Mouse (Mus musculus) hindbrain, embryonic 10.5 days (tissue): ENCODE data around the gene Polr3b. TPM values are rescaled to one million over a fixed set of nuclear protein-coding genes. Genes with fewer than 3 reads are reported as not detected.

Source experiments
- DNase-seq: peaks from one replicate; pipeline ENCODE4 v3.0.0-alpha.2; 2017; ENCODE audit warnings: low spot score
- H3K27ac ChIP-seq: fragments of 300-500 bp; sonication (generic); 2 replicates; pipeline ENCODE4 v1.5.1; 2016; ENCODE audit warnings: mild to moderate bottlenecking, moderate library complexity
- H3K27me3 ChIP-seq: fragments of 300-500 bp; sonication (generic); 2 replicates; pipeline ENCODE4 v1.6.1; 2016; ENCODE audit warnings: mild to moderate bottlenecking; ENCODE audit not compliant: poor library complexity, insufficient read depth, severe bottlenecking
- H3K36me3 ChIP-seq: fragments of 300-500 bp; sonication (generic); 2 replicates; pipeline ENCODE4 v1.6.1; 2016; ENCODE audit warnings: mild to moderate bottlenecking, moderate library complexity
- H3K4me1 ChIP-seq: fragments of 300-500 bp; sonication (generic); replicated peaks from 2 replicates; pipeline ENCODE4 v1.6.1; 2016; ENCODE audit warnings: mild to moderate bottlenecking
- H3K4me3 ChIP-seq: fragments of 300-500 bp; sonication (generic); 2 replicates; pipeline ENCODE4 v1.5.1; 2016; ENCODE audit warnings: mild to moderate bottlenecking, moderate library complexity
- H3K9me3 ChIP-seq: fragments of 300-500 bp; sonication (generic); 2 replicates; pipeline ENCODE4 v1.6.1; 2016; ENCODE audit warnings: mild to moderate bottlenecking, moderate library complexity
- WGBS: fragments of 180-500 bp; shearing (Covaris S2); methylation state at CpG from one replicate; pipeline ENCODE4 v1.1.7; 2016; 5-methylcytosine and 5-hydroxymethylcytosine counted together
- polyA plus RNA-seq: library from polyadenylated mRNA; unstranded; fragments of >200 nt; fragmentation: Nextera tagmentation; extraction: Ambion mirVana; gene quantifications from 2 replicates; pipeline ENCODE4 v1.2.1, GENCODE M21; 2016

The Polr3b gene
- polyA plus RNA-seq, 1 experiment from 2014 or later, result 13.2 TPM

DNA sequence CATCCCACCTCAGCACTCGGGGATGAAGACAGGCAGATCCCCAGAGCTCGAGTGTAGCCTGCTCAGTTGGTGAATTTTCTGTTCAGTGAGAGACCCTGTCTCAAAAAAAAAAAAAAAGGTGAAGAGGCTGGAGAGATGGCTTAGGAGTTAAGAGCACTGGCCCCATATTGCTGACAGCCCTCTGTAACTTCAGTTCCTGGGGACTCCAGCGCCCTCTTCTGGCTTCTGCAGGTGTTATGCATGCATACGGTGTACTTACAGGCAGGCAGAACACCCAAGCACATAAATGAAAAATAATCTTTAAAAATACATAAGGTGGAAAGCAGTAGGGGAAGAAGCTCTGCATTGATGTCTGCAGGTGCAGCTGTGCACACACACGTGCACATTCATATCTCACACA lies 9.1 kb downstream of the Polr3b start:
- Histone ChIP-seq H3K36me3 (peaks cover 57% of the 10 kb centered on the region), H3K4me1 (no peaks in the 10 kb centered on the region), H3K9me3 (no peaks in the 10 kb centered on the region), H3K4me3 (no peak overlapping the region), H3K27ac (no peak overlapping the region), H3K27me3 (no peaks in the 10 kb centered on the region)
- 67% methylated on average over 5 of the region's 5 CpGs for WGBS
- peak; percentile 61 for DNase-seq

DNA sequence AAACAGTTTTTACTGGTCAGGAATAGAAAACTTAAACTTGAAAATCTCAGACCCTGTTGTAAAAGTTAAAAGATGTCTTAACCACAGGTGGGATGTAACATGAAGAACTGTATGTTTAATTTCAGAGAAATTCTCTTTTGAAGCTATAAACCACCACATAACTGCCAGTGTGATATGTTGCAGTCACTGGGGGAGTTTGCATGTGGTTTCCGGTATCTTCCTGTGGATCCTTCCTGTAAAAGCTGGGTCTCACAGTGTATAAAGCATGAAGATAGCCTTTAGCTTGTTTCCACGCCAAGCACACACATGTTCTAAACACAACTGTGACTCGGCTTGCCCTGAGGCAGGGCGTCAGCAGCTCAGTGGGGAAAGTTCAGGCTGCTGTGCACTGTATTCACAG lies 9.9 kb downstream of the Polr3b start:
- WGBS, result 84% methylated on average over 4 of the region's 4 CpGs

DNA sequence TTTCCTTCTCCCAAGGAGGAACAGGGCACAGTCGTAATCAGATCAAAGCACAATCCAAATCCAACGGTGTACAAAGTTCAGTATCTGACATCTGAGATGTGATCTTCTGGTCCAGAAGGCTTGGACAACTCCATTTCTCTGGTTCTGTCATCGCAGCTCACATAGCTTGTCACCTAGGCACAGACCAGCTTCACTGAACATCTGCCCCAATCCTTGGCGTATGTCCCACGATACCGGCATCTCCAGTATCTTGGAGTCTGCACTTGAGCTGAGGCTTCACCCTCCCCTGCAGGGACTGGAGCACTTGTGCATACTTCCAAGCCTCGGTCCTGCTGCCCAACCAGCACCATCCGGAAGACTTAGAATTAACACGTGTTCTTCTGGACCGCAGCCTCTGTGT lies 14.6 kb downstream of the Polr3b start:
- Histone ChIP-seq H3K9me3 (no peaks in the 10 kb centered on the region), H3K27me3 (no peaks in the 10 kb centered on the region), H3K4me3 (no peak overlapping the region), H3K4me1 (no peaks in the 10 kb centered on the region), H3K27ac (no peak overlapping the region), H3K36me3 (peaks cover 82% of the 10 kb centered on the region)
- 94% methylated on average over 10 of the region's 10 CpGs for WGBS
- no peak for DNase-seq

More for the DNA sequence above, 9.9 kb downstream of the Polr3b start:
- no peak overlapping the region for H3K27ac ChIP-seq
- no peaks in the 10 kb centered on the region for H3K4me1 ChIP-seq
- no peaks in the 10 kb centered on the region for H3K27me3 ChIP-seq
- no peak overlapping the region for H3K4me3 ChIP-seq
- no peak for DNase-seq
- H3K36me3 ChIP-seq, result peaks cover 64% of the 10 kb centered on the region
- no peaks in the 10 kb centered on the region for H3K9me3 ChIP-seq

DNA sequence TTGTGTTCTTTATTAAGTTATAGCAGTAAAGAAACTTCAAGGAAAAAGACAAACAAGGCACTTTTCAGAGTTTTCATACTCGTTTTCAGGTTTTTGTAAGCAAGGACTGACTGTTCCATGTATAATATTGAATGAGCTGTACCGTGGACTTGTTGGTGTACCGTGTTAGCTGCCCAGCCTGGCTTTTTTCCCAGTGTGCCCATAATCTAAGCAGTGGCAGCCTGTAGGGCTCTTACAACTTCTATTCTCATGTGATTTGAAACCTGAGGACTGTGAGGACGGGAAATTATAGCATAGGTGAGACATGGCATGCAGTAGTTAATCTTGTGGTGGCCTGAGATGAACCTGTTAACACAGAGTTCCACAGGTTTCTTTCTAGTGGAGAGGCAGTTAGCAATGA lies 16.3 kb downstream of the Polr3b start:
- Histone ChIP-seq H3K9me3 (no peaks in the 10 kb centered on the region), H3K4me1 (no peaks in the 10 kb centered on the region), H3K27ac (no peak overlapping the region), H3K27me3 (no peaks in the 10 kb centered on the region), H3K36me3 (peaks cover 72% of the 10 kb centered on the region), H3K4me3 (no peak overlapping the region)
- WGBS, result 91% methylated on average over 4 of the region's 4 CpGs
- DNase-seq, result no peak

DNA sequence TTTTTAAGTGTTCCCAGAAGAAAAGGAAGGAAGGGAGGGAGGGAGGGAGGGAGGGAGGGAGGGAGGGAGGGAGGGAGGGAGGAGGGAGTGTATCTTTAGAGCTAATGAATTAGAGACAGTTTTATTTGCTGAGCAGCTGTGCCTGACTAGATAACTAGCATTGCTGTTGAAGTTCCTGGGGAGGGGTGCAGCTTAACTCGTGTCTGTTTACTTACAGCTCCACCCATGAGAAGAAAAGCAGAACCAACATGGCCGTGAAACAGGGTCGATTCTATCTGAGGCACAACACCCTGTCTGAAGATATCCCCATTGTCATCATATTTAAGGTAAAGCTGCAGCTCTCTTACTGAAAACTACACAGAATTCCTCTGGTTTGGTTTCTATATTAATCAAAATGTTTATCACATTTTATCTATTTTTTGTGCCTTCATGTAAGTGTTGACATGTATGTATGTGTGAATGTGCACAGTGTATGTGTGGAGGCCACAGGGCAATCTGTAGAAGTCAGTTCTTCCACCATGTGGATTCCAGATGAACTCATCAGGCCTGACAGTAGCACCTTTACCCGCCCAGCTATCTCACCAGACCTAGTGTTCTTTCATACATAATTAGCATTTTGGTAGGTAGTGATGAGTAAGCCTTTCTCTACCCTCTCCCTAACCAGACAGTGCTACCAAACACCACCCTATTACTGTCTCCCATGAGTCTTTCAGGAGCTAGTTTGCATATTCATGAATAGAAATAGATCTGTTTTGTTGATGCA lies 17.6 kb downstream of the Polr3b start:
- Histone ChIP-seq H3K27ac (no peak overlapping the region), H3K9me3 (no peaks in the 10 kb centered on the region), H3K36me3 (peaks cover 65% of the 10 kb centered on the region), H3K4me3 (no peak overlapping the region), H3K27me3 (no peaks in the 10 kb centered on the region), H3K4me1 (no peaks in the 10 kb centered on the region)
- DNase-seq, result no peak
- 86% methylated on average over 4 of the region's 4 CpGs for WGBS

DNA sequence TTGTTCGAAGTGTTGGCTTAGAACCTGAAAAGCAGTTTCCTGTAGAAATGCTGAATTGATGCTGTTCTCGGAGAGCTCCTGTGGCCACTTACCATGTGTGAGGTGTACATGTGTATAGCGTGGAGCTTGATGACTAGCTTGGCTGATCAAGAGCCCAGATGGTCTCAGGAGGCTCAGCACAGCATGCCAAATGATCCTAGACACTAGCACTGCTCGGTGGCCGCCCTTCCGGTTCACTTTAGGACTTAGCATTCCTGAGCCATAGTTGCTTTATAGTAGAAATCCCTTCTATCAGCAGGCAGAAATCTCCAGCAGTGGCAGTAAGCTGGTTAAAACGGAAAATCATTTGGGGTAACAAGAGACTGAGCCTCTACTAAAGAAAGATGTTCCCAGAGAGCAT lies 18.8 kb downstream of the Polr3b start:
- WGBS, result 90% methylated on average over 7 of the region's 7 CpGs

DNA sequence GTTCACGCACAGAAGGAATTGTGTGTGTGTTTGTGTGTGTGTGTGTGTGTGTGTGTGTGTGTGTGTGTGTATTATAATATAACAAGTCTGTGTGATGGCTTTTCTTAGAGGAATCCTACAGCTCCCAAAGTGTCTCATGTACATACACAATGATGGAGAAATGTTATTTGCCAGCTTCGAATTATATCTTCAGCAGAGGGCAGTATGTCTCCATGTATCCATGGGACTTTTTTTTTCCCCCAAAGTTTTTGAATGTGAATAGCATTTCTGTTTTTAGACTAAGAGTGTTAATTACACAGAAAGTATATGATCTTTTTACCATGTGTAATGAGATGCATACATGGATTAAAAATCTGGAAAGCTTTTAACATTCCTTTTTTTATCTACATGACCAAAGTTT lies 19.5 kb downstream of the Polr3b start:
- no peaks in the 10 kb centered on the region for H3K27me3 ChIP-seq
- no peak overlapping the region for H3K27ac ChIP-seq
- peaks cover 61% of the 10 kb centered on the region for H3K36me3 ChIP-seq
- 87% methylated on average over 2 of the region's 2 CpGs for WGBS
- H3K4me3 ChIP-seq, result no peak overlapping the region
- no peaks in the 10 kb centered on the region; the same call in 1 of the 2 replicates for H3K4me1 ChIP-seq
- no peaks in the 10 kb centered on the region for H3K9me3 ChIP-seq
- DNase-seq, result no peak

More for the DNA sequence above, 18.8 kb downstream of the Polr3b start:
- no peak overlapping the region for H3K27ac ChIP-seq
- no peak for DNase-seq
- H3K9me3 ChIP-seq, result no peaks in the 10 kb centered on the region
- H3K36me3 ChIP-seq, result peaks cover 62% of the 10 kb centered on the region
- no peak overlapping the region for H3K4me3 ChIP-seq
- no peaks in the 10 kb centered on the region; the same call in 1 of the 2 replicates for H3K4me1 ChIP-seq
- H3K27me3 ChIP-seq, result no peaks in the 10 kb centered on the region

DNA sequence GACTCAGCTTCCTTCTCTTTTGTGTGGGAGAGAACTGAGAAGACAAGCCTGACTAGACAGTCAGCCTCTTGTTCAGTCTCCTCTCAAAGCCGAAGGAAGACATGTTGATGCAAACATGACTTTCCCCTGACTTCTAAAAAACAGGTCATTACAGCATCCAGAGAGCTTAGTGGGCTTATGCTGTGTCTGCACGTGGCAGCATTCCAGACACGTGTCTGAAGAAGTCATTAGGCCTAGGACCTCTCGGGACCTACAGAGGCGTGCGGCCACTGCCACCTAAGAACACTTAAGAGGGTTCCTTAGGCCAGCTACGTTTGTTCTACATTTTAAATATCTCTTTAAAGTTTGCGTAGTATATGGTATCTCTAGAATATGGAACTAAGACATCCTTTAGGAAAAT lies 23.8 kb downstream of the Polr3b start:
- 92% methylated on average over 8 of the region's 8 CpGs for WGBS
- no peak overlapping the region for H3K27ac ChIP-seq
- peaks cover 49% of the 10 kb centered on the region for H3K36me3 ChIP-seq

DNA sequence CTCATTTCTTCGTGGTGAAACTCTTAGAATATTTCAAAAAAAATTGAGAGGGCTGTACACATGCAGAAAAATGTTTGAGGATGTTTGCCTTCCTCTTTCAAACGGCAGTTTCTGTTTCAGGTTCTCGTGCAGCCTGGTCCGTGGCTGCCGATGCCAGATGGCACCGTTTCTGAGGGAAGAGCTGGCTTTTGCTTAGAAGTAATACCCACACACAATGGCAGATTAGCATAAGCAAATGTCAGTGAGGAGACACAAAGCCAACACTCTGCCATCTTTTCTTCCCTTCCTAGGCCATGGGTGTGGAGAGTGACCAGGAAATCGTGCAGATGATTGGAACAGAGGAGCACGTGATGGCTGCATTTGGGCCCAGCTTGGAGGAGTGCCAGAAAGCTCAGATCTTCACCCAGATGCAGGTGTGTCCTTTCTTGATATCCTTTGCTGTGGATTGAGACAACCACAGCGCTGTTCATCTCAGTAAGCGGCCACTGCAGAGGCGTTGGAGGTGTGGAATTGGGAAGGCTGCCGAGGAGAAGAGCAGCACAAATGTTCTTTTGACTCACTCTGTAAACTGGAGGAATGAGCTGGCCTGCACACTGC lies 24.5 kb downstream of the Polr3b start:
- no peaks in the 10 kb centered on the region; the same call in 1 of the 2 replicates for H3K4me1 ChIP-seq
- H3K9me3 ChIP-seq, result no peaks in the 10 kb centered on the region
- peaks cover 49% of the 10 kb centered on the region for H3K36me3 ChIP-seq
- no peak overlapping the region for H3K4me3 ChIP-seq
- no peak overlapping the region for H3K27ac ChIP-seq
- DNase-seq, result no peak
- no peaks in the 10 kb centered on the region for H3K27me3 ChIP-seq
- whole genome bisulfite sequencing, result 93% methylated on average over 12 of the region's 12 CpGs

More for the DNA sequence above, 23.8 kb downstream of the Polr3b start:
- no peaks in the 10 kb centered on the region for H3K27me3 ChIP-seq
- no peaks in the 10 kb centered on the region for H3K9me3 ChIP-seq
- H3K4me1 ChIP-seq, result no peaks in the 10 kb centered on the region; the same call in 1 of the 2 replicates
- no peak for DNase-seq
- no peak overlapping the region for H3K4me3 ChIP-seq

DNA sequence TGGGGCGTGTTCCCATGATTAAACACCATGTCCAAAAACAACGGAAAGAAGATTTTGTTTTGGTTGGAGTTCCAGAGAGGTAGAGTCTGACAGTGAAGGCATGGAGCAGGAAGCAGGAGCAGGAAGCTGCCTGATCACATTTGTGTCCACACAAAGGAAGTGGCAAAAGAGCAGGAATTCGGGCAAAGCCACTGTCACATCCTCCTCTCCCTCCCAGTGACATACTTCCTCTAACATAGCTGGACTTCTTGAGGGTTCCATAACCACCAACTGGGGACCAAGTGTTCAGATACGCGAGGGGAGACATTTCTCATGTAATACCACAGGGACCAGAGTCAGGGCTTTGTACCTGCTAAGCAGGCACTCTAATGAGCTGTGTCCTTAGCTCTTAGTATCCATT lies 25.2 kb downstream of the Polr3b start:
- H3K4me1 ChIP-seq, result no peaks in the 10 kb centered on the region; the same call in 1 of the 2 replicates
- no peaks in the 10 kb centered on the region for H3K9me3 ChIP-seq
- H3K4me3 ChIP-seq, result no peak overlapping the region
- 92% methylated on average over 5 of the region's 5 CpGs for WGBS
- no peaks in the 10 kb centered on the region for H3K27me3 ChIP-seq
- no peak for DNase-seq
- no peak overlapping the region for H3K27ac ChIP-seq
- peaks cover 52% of the 10 kb centered on the region for H3K36me3 ChIP-seq

DNA sequence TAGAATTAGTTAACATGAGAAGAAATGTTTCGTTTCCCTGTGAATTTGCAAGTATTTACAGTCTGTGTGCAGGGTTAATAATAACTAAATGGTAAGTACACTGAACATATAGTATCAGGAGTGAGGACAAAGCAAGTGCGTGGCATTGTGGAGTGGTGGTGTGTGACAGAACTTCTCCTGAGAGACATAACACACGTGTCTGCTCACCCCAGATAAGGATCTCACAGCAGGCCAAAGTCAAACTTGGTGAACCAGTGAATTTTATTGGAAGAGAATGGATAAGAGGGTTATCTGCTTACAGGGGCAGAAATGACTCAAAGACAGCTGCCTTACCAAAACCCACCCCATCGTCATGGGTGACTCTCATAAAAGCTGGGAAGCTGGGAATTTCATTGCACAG lies 26.8 kb downstream of the Polr3b start:
- WGBS, result 92% methylated on average over 4 of the region's 4 CpGs
- peaks cover 55% of the 10 kb centered on the region for H3K36me3 ChIP-seq

DNA sequence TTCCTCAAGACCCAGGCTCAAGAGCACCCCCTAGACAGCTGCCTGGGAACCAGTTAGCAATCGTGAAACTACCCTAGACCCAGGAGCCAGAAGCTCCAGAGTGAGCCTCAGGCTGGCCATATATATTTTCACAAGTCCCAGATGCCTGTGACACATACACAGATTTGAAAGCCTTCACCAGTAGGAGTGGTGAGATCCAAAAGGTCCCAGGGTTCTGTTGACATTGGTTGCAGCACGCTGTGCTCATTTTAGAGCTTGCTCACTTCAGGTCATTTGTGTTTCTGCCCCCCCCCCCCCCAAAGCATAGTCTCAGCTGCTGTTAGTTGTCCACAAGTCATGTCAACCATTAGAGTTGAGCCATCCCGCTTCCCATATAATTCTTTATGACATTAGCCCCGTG lies 31.9 kb downstream of the Polr3b start:
- no peak for DNase-seq
- no peaks in the 10 kb centered on the region for H3K9me3 ChIP-seq
- H3K36me3 ChIP-seq, result peaks cover 31% of the 10 kb centered on the region
- H3K4me3 ChIP-seq, result no peak overlapping the region
- 81% methylated on average over 4 of the region's 4 CpGs for WGBS
- H3K27ac ChIP-seq, result no peak overlapping the region
- H3K4me1 ChIP-seq, result peaks cover 18% of the 10 kb centered on the region
- H3K27me3 ChIP-seq, result no peaks in the 10 kb centered on the region

More for the DNA sequence above, 26.8 kb downstream of the Polr3b start:
- Histone ChIP-seq H3K4me3 (no peak overlapping the region), H3K27me3 (no peaks in the 10 kb centered on the region), H3K9me3 (no peaks in the 10 kb centered on the region), H3K4me1 (no peaks in the 10 kb centered on the region; the same call in 1 of the 2 replicates), H3K27ac (no peak overlapping the region)
- no peak for DNase-seq

DNA sequence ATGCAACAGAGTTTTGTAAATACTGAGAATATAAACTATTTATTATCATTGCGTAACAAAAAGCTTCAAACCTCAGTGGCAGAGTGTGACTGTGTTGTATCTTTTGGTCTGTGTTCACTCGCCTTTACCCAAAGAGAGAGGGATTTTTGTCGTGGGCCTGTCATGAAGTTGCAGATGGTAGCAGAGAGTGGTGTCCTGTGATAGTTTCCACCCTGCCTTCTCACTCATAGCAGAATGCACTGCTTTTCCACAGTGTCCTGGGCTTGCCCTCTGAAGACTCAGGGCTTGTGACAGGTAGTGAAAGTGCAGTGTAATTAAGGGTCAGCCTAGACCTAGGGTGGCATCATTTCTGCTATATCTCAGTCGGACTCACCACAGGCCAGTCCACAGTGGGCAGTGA lies 32.6 kb downstream of the Polr3b start:
- Histone ChIP-seq H3K9me3 (no peaks in the 10 kb centered on the region), H3K36me3 (peaks cover 31% of the 10 kb centered on the region), H3K27me3 (no peaks in the 10 kb centered on the region), H3K27ac (no peak overlapping the region), H3K4me1 (peaks cover 20% of the 10 kb centered on the region), H3K4me3 (no peak overlapping the region)
- WGBS, result 88% methylated on average over 4 of the region's 4 CpGs
- DNase-seq, result no peak
